Mouse (Mus musculus) heart, postnatal 0 days (tissue): ENCODE measurements at regions not wholly inside any gene's neighbourhood (a gene's known extent, or its start where the extent isn't known, plus 50 kb on each side); places are given as distances from the start of the nearest gene placed in this dataset.

Experiments used
- CTCF ChIP-seq: IDR thresholded peaks from 2 replicates; pipeline ENCODE4 v1.5.1; 2016; ENCODE audit warnings: antibody characterized with exemption, control low read depth, low read depth
- EP300 ChIP-seq: IDR thresholded peaks from 2 replicates; pipeline ENCODE4 v1.6.1; 2016; ENCODE audit warnings: antibody characterized with exemption, low read depth

DNA sequence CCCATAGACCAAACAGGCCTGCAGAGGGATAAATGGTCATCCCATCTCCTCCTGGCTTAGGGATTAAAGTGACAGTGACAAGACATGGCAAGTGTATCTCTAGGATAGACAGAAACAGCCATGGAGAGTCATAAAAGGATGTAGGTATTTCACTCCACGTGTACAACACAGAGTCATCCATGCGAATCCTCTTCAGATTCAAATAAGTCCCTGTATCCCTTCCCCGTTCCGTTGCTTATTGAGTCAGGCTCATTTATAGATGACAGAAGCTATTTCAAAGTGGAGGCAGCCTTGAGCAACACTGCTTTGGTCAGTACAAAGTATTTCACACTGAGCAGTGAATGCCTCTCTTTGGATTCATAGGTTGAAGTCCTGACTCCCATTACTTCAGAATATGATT is 243.8 kb downstream of the Stim2 start:
- no peak for TF ChIP-seq CTCF
- no peak for TF ChIP-seq EP300
